Mouse (Mus musculus) spleen, postnatal 14 days (tissue): Measurements from ENCODE around the gene Wnt7b.

ENCODE experiments used
- DNase-seq, 2 experiments: peaks; one replicate each; pipeline ENCODE4 v3.0.0; 2021 to 2022; ENCODE audit warnings: low spot score in 2 of 2

The Wnt7b gene

GRCm38 (mm10) chr15:85569995-85570734 is 12.1 kb downstream of the Wnt7b start:
- DNase-seq, result no peak

GRCm38 (mm10) chr15:85569167-85569797 is 13.0 kb downstream of the Wnt7b start:
- DNase-seq, result no peak

GRCm38 (mm10) chr15:85568402-85568801 is 13.9 kb downstream of the Wnt7b start:
- DNase-seq, result no peak

- no peak for DNase-seq
These were observed 17.3 kb downstream of the Wnt7b start for GRCm38 (mm10) chr15:85564966-85565365.

- no peak for DNase-seq
These were observed 18.1 kb downstream of the Wnt7b start for GRCm38 (mm10) chr15:85564034-85564769.

- no peak for DNase-seq
These were observed 20.3 kb downstream of the Wnt7b start for GRCm38 (mm10) chr15:85561953-85562352.

GRCm38 (mm10) chr15:85560830-85561229 is 21.4 kb downstream of the Wnt7b start:
- DNase-seq, result no peak

GRCm38 (mm10) chr15:85558840-85559540 is 23.3 kb downstream of the Wnt7b start:
- DNase-seq, result no peak

GRCm38 (mm10) chr15:85555799-85556198 is 26.5 kb downstream of the Wnt7b start:
- no peak for DNase-seq

GRCm38 (mm10) chr15:85553421-85553820 is 28.9 kb downstream of the Wnt7b start:
- no peak for DNase-seq

- DNase-seq, result no peak
These were observed 35.8 kb downstream of the Wnt7b start for GRCm38 (mm10) chr15:85546500-85546899.

- DNase-seq, result no peak
These were observed 36.9 kb downstream of the Wnt7b start for GRCm38 (mm10) chr15:85545369-85545768.

GRCm38 (mm10) chr15:85538170-85538569 is 44.1 kb downstream of the Wnt7b start:
- no peak for DNase-seq

- no peak for DNase-seq
These were observed 45.1 kb downstream of the Wnt7b start for GRCm38 (mm10) chr15:85537151-85537550.

GRCm38 (mm10) chr15:85534646-85535045 is 47.6 kb downstream of the Wnt7b start:
- no peak for DNase-seq

- no peak for DNase-seq
These were observed 48.1 kb downstream of the Wnt7b start for GRCm38 (mm10) chr15:85534215-85534614.

GRCm38 (mm10) chr15:85532063-85532462 is 50.2 kb downstream of the Wnt7b start:
- no peak for DNase-seq

GRCm38 (mm10) chr15:85529911-85530310 is 52.4 kb downstream of the Wnt7b start:
- DNase-seq, result no peak

- no peak for DNase-seq
These were observed 57.8 kb downstream of the Wnt7b start for GRCm38 (mm10) chr15:85524404-85524950.

GRCm38 (mm10) chr15:85523173-85523991 is 58.9 kb downstream of the Wnt7b start:
- no peak for DNase-seq

GRCm38 (mm10) chr15:85519438-85519837 is 62.8 kb downstream of the Wnt7b start:
- DNase-seq, result no peak
